Mouse (Mus musculus) induced T-regulatory cell, adult 2 months (primary cell): ENCODE data around the gene Ror1.

Experiments
- DNase-seq: peaks from one replicate; pipeline ENCODE4 v3.0.0-alpha.2; 2012; ENCODE audit warnings: low read depth

The Ror1 gene

DNA sequence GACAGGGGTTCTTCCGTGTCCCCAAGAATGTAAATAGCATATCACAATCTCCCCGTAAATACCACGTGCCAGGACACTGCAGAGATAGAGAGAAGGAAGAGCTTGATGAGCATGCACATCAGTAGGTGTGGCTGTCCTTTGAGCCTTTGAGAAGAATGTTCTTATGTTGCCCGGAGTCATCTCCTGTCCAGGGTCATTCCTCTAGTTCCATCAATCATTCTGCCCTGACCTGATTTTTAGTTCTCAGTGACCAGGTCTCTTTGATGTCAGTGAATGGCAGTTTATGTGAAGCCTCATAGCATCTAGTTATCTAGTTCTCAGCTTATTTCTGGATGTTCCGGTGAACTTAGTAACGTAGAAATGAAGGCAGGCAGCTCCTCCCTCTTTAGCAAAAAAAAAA lies 295.4 kb downstream of the Ror1 start:
- DNase-seq: no peak

DNA sequence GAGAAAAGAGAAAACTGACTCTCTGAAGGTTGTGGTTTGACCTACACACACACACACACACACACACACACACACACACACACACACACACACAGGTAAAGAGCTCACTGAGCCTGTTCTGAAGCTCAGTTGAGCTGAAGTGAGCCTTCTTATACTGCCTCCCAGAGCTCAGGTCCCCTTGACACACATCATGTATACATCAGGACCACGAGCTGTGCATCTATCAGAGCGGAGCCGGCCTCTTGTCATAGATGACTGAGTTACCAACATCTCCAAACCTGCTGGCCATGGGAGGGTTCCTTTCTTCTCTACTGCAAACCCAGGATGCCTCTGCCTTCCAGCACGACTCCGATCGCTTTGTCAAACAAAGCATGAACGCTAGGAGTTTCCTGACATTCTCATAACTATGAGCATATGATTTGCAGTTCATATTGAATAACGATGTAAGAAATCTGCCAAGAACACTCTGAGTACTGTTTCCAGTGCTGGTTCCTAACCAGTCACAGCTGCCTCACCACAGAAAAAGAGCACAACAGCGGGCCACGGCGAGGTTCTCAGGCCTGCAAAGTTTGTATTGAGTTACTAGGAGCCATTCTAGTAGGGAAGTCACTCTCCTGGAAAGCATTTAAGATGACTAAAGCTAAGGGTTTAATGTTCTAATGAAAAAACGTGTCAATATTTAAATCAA lies 297.9 kb downstream of the Ror1 start:
- DNase-seq: no peak

GRCm38 (mm10) chr4:100395407-100395806 lies 299.8 kb downstream of the Ror1 start:
- DNase-seq: no peak

DNA sequence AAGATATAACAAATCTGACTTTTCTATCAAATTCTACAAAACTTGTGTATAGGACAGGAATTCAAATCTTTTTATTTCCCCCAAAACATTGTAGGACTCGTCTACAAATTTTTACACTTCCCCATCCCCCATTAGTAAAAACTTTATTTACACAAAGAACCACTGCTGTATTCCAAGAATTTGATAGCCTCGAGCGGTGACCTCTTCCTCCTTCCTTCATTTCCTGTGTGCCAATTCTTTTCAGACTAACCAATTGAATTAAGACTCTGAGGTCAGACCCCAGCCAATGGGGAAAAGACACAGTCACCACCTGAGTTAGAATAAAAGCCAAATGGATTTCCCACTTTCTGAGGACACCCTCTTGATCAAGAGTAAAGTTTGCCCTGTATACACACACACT lies 302.5 kb downstream of the Ror1 start:
- no peak for DNase-seq

DNA sequence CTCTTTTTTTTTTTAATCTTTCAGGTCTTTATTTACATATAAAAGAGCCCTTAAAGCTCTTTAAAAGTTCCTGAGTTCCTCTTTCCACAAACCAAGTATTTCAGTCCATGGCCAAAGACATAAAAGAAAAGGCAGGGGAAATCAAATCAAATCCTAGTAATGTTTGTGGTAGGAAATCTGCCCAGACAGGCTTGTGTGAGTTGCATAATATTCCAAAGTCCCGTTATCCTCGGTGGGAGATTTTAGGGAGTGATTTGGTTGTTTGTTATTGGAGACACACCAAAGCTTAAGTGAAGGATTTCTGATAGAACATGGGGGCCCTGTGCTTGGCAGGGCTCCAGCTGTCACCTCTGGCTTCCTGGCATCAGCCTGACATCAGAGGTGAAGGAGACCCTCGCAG lies 305.5 kb downstream of the Ror1 start:
- DNase-seq: no peak

- DNase-seq: no peak
Measured at GRCm38 (mm10) chr4:100401581-100402470, 306.2 kb downstream of the Ror1 start.

DNA sequence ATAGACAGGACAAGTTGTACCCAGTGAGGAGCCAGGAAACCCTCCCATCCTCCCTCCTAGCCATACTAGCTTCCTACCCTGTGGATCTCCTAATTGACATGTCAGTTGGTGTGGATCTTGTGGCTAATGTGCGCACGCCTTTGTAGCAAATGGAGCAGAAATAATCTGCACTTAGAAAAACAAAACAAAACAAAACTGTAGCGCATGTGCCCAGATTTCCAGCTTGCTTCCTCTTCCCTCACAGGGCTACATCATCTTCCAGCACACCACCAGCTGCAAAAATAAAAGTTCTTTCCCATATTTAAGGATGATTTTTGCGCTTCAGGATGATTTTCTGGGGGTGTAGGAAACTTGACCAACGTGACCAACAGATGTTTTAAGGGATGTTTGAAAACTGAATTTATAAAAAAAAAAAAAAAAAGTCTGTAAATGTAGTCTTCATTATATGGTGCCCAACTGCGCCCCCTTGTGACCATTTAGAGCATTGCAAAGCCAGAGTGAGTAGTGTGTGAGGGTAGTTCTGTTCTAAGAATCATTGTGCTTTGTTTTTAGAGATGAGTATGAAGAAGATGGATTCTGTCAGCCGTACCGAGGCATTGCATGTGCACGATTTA lies 311.8 kb downstream of the Ror1 start:
- DNase-seq: peak; percentile 65

DNA sequence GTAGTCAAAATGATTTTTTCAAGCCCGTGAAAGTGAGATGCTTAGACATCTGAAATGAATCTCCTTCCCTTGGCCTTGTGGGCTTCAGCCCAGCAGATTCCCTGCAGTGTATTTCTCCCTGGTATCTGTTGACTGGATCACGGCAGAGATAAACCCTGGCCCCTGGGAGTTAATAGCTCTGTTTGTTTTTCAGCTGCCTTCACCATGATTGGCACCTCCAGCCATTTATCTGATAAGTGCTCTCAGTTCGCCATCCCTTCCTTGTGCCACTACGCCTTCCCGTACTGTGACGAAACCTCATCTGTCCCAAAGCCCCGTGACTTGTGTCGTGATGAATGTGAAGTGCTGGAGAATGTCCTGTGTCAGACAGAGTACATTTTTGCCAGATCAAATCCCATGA lies 313.9 kb downstream of the Ror1 start:
- no peak for DNase-seq

- no peak for DNase-seq
Measured at GRCm38 (mm10) chr4:100411841-100412539, 316.4 kb downstream of the Ror1 start.

DNA sequence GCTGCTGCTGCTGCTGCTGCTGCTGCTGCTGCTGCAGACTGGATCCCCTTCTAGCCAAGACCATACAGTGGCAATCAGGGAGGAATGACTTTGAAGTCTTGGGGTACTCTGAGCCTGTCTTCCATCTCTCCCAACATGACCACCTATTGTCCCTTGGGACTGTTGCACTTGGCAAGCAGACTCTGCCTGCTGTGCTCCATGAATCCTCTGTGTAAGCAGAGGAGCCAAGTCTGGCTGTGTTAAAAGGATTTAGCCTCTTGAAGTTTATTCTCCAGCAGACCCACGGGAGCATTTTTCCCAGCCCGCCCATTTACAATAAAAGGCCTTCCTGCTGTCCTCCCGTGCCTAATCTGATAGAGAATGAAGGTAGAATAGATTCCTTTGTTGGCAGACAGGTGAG lies 327.2 kb downstream of the Ror1 start:
- no peak for DNase-seq

DNA sequence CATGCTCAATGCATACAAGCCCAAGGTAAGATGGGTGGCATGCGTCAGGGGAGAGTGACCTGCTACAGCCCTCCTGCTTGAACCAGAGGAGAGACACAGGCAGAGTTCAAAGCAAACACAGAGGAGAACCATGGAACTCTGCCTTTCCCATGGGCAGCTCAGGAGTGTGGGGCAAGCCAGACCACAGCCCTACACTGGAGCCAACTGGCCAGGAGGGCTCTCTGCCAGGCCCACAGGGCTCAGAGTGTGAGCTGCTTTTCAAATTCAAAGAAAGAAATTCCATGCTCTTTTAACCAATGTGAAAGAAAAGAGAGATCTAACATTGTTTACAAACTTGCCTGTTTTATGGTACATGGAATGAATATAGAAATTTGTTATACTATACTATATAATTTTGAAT lies 330.5 kb downstream of the Ror1 start:
- DNase-seq: no peak

DNA sequence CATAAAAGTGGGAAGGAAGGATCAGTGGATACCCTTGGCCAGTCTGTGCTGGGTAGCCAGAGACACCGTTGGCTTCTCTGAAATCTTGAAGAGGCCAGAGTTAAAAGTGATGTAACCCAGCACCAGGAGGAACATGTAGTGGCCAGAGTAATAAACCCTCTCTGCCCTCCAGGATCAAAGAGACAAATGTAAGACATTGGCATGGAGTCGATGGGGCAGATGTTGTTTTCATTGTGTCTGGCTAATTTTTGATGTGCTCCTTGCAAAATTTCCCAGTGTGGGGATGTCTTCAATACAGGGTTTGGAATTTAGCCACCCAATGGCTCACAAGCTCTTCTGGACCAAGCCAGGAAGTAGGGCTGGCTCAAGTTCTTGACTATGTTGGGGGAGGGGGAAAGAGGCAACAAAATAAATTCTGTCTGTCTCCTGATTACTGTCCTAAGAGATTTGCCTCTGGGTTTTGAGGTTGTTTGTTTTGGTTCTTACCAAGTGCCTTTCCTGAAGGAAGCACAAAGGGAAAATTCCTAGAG lies 333.8 kb downstream of the Ror1 start:
- DNase-seq: no peak

DNA sequence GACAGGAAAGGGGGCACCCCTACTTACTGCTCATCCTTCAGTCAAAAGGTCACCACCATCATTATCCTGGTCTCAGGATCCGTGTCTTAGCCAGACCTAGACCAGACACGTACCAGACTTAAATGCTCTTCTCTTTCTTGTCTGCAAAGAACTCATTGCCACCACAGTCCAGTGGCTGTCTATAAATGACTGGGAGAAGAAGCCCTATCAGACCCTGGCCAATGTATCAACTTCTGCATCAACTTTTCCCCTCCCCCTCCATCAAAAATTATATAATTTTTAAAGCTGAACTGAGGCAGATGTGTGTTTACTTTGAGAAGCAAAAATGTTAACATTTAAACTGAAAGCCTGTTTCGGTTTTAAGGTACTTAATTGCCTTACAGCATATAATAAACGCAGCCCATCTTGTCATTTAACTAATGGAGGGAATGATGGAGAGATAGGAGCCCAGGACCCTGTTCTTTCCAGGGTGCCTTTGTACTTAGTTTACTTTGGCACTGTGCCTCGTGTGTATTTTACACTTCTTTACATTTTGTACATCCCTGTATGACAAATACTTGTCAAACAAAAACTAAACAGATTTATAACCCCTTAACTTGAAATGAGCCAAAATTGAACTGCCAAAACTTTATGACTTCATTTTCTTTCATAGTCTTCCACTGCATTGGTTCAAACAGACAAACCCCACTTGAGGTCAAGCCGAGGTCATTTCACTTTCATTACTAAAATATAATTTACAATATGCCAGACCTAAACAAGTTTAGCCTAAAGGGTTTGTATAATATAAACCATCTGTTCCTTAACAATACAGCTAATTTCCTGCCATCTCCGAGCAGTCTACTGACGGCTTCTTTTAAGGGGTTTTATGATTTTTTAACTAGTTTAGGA lies 339.9 kb downstream of the Ror1 start:
- DNase-seq: no peak

- DNase-seq: no peak
Measured at GRCm38 (mm10) chr4:100436169-100436547, 340.6 kb downstream of the Ror1 start.

DNA sequence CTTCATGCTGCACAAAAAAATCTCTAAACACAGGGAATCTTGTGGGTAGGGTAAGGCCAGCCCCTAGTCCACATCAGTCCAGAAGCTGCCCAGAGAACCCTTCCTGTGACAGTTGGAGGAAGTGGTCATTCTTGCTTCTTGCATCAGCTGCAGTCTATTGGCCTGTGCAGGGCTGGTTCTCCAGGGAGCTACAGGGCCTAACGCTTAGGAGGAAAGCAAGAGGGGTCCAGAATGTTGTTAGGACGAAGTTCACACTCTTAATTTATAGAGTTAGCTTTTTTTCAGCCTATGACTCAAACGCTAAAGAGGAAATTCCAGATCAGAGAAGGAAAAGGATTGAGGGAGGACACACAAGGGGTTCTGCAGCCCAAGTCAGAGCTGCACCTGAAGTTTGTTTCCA lies 351.3 kb downstream of the Ror1 start:
- DNase-seq: no peak

GRCm38 (mm10) chr4:100462493-100463120 lies 367.0 kb downstream of the Ror1 start:
- DNase-seq: no peak

- no peak for DNase-seq
Measured at GRCm38 (mm10) chr4:100478592-100479321, 383.2 kb downstream of the Ror1 start, which contains the start of gene Ube2u. Gene Ube2u (plus strand): TSS chr4:100478849.

GRCm38 (mm10) chr4:100488447-100488846 lies 392.9 kb downstream of the Ror1 start:
- no peak for DNase-seq
